Mouse (Mus musculus): ENCODE data around the gene Fbxw7. TPM values are rescaled to one million over a fixed set of nuclear protein-coding genes. Genes with fewer than 3 reads are reported as not detected.

Gene Fbxw7
- polyA plus RNA-seq, 1 experiment from 2014 or later, result 19.5 TPM

GRCm38 (mm10) chr3:84923256-84923655 lies 108.2 kb downstream of the Fbxw7 start:
- no peak for DNase-seq (ENCODE audit: low spot score)
- WGBS, result 88% methylated on average over 1 of the region's 1 CpGs

GRCm38 (mm10) chr3:84923670-84924069 lies 108.6 kb downstream of the Fbxw7 start:
- Histone ChIP-seq H3K9ac (ENCODE audit: low read length) (no peak overlapping the region), H3K9me3 (ENCODE audit: control insufficient read depth, low read length) (no peaks in the 10 kb centered on the region), H3K4me1 (replicated peaks; ENCODE audit: control insufficient read depth, insufficient read depth, low read length) (no peaks in the 10 kb centered on the region; the same call in 1 of the 2 replicates), H3K27me3 (ENCODE audit: control insufficient read depth, insufficient read depth, low read length) (no peaks in the 10 kb centered on the region), H3K4me3 (ENCODE audit: low read depth, low read length) (no peak overlapping the region), H3K27ac (ENCODE audit: low read depth, low read length) (no peak overlapping the region), H3K4me2 (ENCODE audit: low read depth, low read length, severe bottlenecking) (no peak overlapping the region), H3K36me3 (ENCODE audit: control insufficient read depth, insufficient read depth, low read length) (no peaks in the 10 kb centered on the region)
- ATAC-seq (replicated peaks; ENCODE audit: low FRiP score) (no peak), DNase-seq (ENCODE audit: low spot score) (no peak)
- 89% methylated on average over 1 of the region's 1 CpGs for WGBS

More at GRCm38 (mm10) chr3:84923256-84923655, 108.2 kb downstream of the Fbxw7 start:
- no peaks in the 10 kb centered on the region; the same call in 1 of the 2 replicates for H3K4me1 ChIP-seq (replicated peaks; ENCODE audit: control insufficient read depth, insufficient read depth, low read length)
- ATAC-seq (replicated peaks; ENCODE audit: low FRiP score), result no peak
- H3K9ac ChIP-seq (ENCODE audit: low read length), result no peak overlapping the region
- no peaks in the 10 kb centered on the region for H3K36me3 ChIP-seq (ENCODE audit: control insufficient read depth, insufficient read depth, low read length)
- H3K27ac ChIP-seq (ENCODE audit: low read depth, low read length), result no peak overlapping the region
- no peak overlapping the region for H3K4me3 ChIP-seq (ENCODE audit: low read depth, low read length)
- no peak overlapping the region for H3K4me2 ChIP-seq (ENCODE audit: low read depth, low read length, severe bottlenecking)
- no peaks in the 10 kb centered on the region for H3K9me3 ChIP-seq (ENCODE audit: control insufficient read depth, low read length)
- no peaks in the 10 kb centered on the region for H3K27me3 ChIP-seq (ENCODE audit: control insufficient read depth, insufficient read depth, low read length)

GRCm38 (mm10) chr3:84925229-84925628 lies 110.2 kb downstream of the Fbxw7 start:
- DNase-seq (ENCODE audit: low spot score) (no peak), ATAC-seq (replicated peaks; ENCODE audit: low FRiP score) (no peak)
- Histone ChIP-seq H3K27me3 (ENCODE audit: control insufficient read depth, insufficient read depth, low read length) (no peaks in the 10 kb centered on the region), H3K4me2 (ENCODE audit: low read depth, low read length, severe bottlenecking) (no peak overlapping the region), H3K27ac (ENCODE audit: low read depth, low read length) (no peak overlapping the region), H3K4me1 (replicated peaks; ENCODE audit: control insufficient read depth, insufficient read depth, low read length) (no peaks in the 10 kb centered on the region; the same call in 1 of the 2 replicates), H3K4me3 (ENCODE audit: low read depth, low read length) (no peak overlapping the region), H3K36me3 (ENCODE audit: control insufficient read depth, insufficient read depth, low read length) (no peaks in the 10 kb centered on the region), H3K9me3 (ENCODE audit: control insufficient read depth, low read length) (no peaks in the 10 kb centered on the region), H3K9ac (ENCODE audit: low read length) (no peak overlapping the region)
- WGBS, result 75% methylated on average over 4 of the region's 4 CpGs

GRCm38 (mm10) chr3:84926140-84926539 lies 111.1 kb downstream of the Fbxw7 start:
- WGBS, result 97% methylated on average over 5 of the region's 5 CpGs
- ATAC-seq (replicated peaks; ENCODE audit: low FRiP score), result no peak
- Histone ChIP-seq H3K4me3 (ENCODE audit: low read depth, low read length) (no peak overlapping the region), H3K9ac (ENCODE audit: low read length) (no peak overlapping the region), H3K36me3 (ENCODE audit: control insufficient read depth, insufficient read depth, low read length) (no peaks in the 10 kb centered on the region), H3K4me2 (ENCODE audit: low read depth, low read length, severe bottlenecking) (no peak overlapping the region), H3K4me1 (replicated peaks; ENCODE audit: control insufficient read depth, insufficient read depth, low read length) (no peaks in the 10 kb centered on the region; the same call in 1 of the 2 replicates), H3K27me3 (ENCODE audit: control insufficient read depth, insufficient read depth, low read length) (no peaks in the 10 kb centered on the region), H3K27ac (ENCODE audit: low read depth, low read length) (no peak overlapping the region), H3K9me3 (ENCODE audit: control insufficient read depth, low read length) (no peaks in the 10 kb centered on the region)
- no peak for DNase-seq (ENCODE audit: low spot score)

- 84% methylated on average over 8 of the region's 8 CpGs for WGBS
These were observed 112.2 kb downstream of the Fbxw7 start for GRCm38 (mm10) chr3:84927168-84927794.

GRCm38 (mm10) chr3:84927901-84928300 lies 112.8 kb downstream of the Fbxw7 start:
- WGBS, result 95% methylated on average over 2 of the region's 2 CpGs
- H3K9me3 ChIP-seq (ENCODE audit: control insufficient read depth, low read length), result no peaks in the 10 kb centered on the region
- H3K4me1 ChIP-seq (replicated peaks; ENCODE audit: control insufficient read depth, insufficient read depth, low read length), result no peaks in the 10 kb centered on the region; the same call in 1 of the 2 replicates
- no peak overlapping the region for H3K4me2 ChIP-seq (ENCODE audit: low read depth, low read length, severe bottlenecking)
- DNase-seq (ENCODE audit: low spot score), result no peak
- no peak overlapping the region for H3K9ac ChIP-seq (ENCODE audit: low read length)
- no peaks in the 10 kb centered on the region for H3K36me3 ChIP-seq (ENCODE audit: control insufficient read depth, insufficient read depth, low read length)
- H3K27me3 ChIP-seq (ENCODE audit: control insufficient read depth, insufficient read depth, low read length), result no peaks in the 10 kb centered on the region
- ATAC-seq (replicated peaks; ENCODE audit: low FRiP score), result no peak
- H3K27ac ChIP-seq (ENCODE audit: low read depth, low read length), result no peak overlapping the region
- no peak overlapping the region for H3K4me3 ChIP-seq (ENCODE audit: low read depth, low read length)

More at GRCm38 (mm10) chr3:84927168-84927794, 112.2 kb downstream of the Fbxw7 start:
- Histone ChIP-seq H3K27me3 (ENCODE audit: control insufficient read depth, insufficient read depth, low read length) (no peaks in the 10 kb centered on the region), H3K9ac (ENCODE audit: low read length) (no peak overlapping the region), H3K4me2 (ENCODE audit: low read depth, low read length, severe bottlenecking) (no peak overlapping the region), H3K27ac (ENCODE audit: low read depth, low read length) (no peak overlapping the region), H3K36me3 (ENCODE audit: control insufficient read depth, insufficient read depth, low read length) (no peaks in the 10 kb centered on the region), H3K9me3 (ENCODE audit: control insufficient read depth, low read length) (no peaks in the 10 kb centered on the region), H3K4me3 (ENCODE audit: low read depth, low read length) (no peak overlapping the region), H3K4me1 (replicated peaks; ENCODE audit: control insufficient read depth, insufficient read depth, low read length) (no peaks in the 10 kb centered on the region; the same call in 1 of the 2 replicates)
- no peak for ATAC-seq (replicated peaks; ENCODE audit: low FRiP score)
- DNase-seq (ENCODE audit: low spot score), result no peak

GRCm38 (mm10) chr3:84929171-84929570 lies 114.1 kb downstream of the Fbxw7 start:
- Histone ChIP-seq H3K4me2 (ENCODE audit: low read depth, low read length, severe bottlenecking) (no peak overlapping the region), H3K27me3 (ENCODE audit: control insufficient read depth, insufficient read depth, low read length) (no peaks in the 10 kb centered on the region), H3K27ac (ENCODE audit: low read depth, low read length) (no peak overlapping the region), H3K9ac (ENCODE audit: low read length) (no peak overlapping the region), H3K4me3 (ENCODE audit: low read depth, low read length) (no peak overlapping the region), H3K4me1 (replicated peaks; ENCODE audit: control insufficient read depth, insufficient read depth, low read length) (no peaks in the 10 kb centered on the region; the same call in 1 of the 2 replicates), H3K9me3 (ENCODE audit: control insufficient read depth, low read length) (no peaks in the 10 kb centered on the region), H3K36me3 (ENCODE audit: control insufficient read depth, insufficient read depth, low read length) (no peaks in the 10 kb centered on the region)
- ATAC-seq (replicated peaks; ENCODE audit: low FRiP score) (no peak), DNase-seq (ENCODE audit: low spot score) (no peak)
- 90% methylated on average over 3 of the region's 3 CpGs for WGBS

- H3K36me3 ChIP-seq (ENCODE audit: control insufficient read depth, insufficient read depth, low read length), result no peaks in the 10 kb centered on the region
- no peak overlapping the region for H3K4me3 ChIP-seq (ENCODE audit: low read depth, low read length)
- H3K9me3 ChIP-seq (ENCODE audit: control insufficient read depth, low read length), result no peaks in the 10 kb centered on the region
- no peaks in the 10 kb centered on the region; the same call in 1 of the 2 replicates for H3K4me1 ChIP-seq (replicated peaks; ENCODE audit: control insufficient read depth, insufficient read depth, low read length)
- H3K4me2 ChIP-seq (ENCODE audit: low read depth, low read length, severe bottlenecking), result no peak overlapping the region
- H3K27ac ChIP-seq (ENCODE audit: low read depth, low read length), result no peak overlapping the region
- no peaks in the 10 kb centered on the region for H3K27me3 ChIP-seq (ENCODE audit: control insufficient read depth, insufficient read depth, low read length)
- DNase-seq (ENCODE audit: low spot score) (no peak), ATAC-seq (replicated peaks; ENCODE audit: low FRiP score) (no peak)
- H3K9ac ChIP-seq (ENCODE audit: low read length), result no peak overlapping the region
- 96% methylated on average over 3 of the region's 3 CpGs for WGBS
These were observed 115.6 kb downstream of the Fbxw7 start for GRCm38 (mm10) chr3:84930683-84931082.

- Histone ChIP-seq H3K27ac (ENCODE audit: low read depth, low read length) (no peak overlapping the region), H3K27me3 (ENCODE audit: control insufficient read depth, insufficient read depth, low read length) (no peaks in the 10 kb centered on the region), H3K9me3 (ENCODE audit: control insufficient read depth, low read length) (no peaks in the 10 kb centered on the region), H3K36me3 (ENCODE audit: control insufficient read depth, insufficient read depth, low read length) (no peaks in the 10 kb centered on the region), H3K9ac (ENCODE audit: low read length) (no peak overlapping the region), H3K4me3 (ENCODE audit: low read depth, low read length) (no peak overlapping the region), H3K4me2 (ENCODE audit: low read depth, low read length, severe bottlenecking) (no peak overlapping the region), H3K4me1 (replicated peaks; ENCODE audit: control insufficient read depth, insufficient read depth, low read length) (0 out of 2 replicates have a peak, but pooled peaks cover 3% of the 10 kb centered on the region)
- 82% methylated on average over 1 of the region's 1 CpGs for WGBS
- ATAC-seq (replicated peaks; ENCODE audit: low FRiP score) (no peak), DNase-seq (ENCODE audit: low spot score) (no peak)
These were observed 120.7 kb downstream of the Fbxw7 start for GRCm38 (mm10) chr3:84935729-84936128.
